Mouse (Mus musculus) heart, embryonic 10.5 days (tissue): ENCODE results near the gene Gm10065. TPM values are rescaled to one million over a fixed set of nuclear protein-coding genes. Genes with fewer than 3 reads are reported as not detected.
"Not testable (repeated sequence)": the region's sequence is repeated elsewhere in the genome, so short reads cannot be mapped to it uniquely, and the experiment has no call there.

Experiments
- DNase-seq: peaks from one replicate; pipeline ENCODE4 v3.0.0-alpha.2; 2017; ENCODE audit warnings: low spot score
- H3K27ac ChIP-seq: fragments of 300-500 bp; sonication (generic); 2 replicates; pipeline ENCODE4 v1.5.1; 2016; ENCODE audit warnings: mild to moderate bottlenecking
- H3K27me3 ChIP-seq: fragments of 300-500 bp; sonication (generic); 2 replicates; pipeline ENCODE4 v1.6.1; 2016; ENCODE audit warnings: mild to moderate bottlenecking; ENCODE audit not compliant: poor library complexity, insufficient read depth, severe bottlenecking
- H3K36me3 ChIP-seq: fragments of 300-500 bp; sonication (generic); 2 replicates; pipeline ENCODE4 v1.6.1; 2016; ENCODE audit warnings: mild to moderate bottlenecking, moderate library complexity
- H3K4me1 ChIP-seq: fragments of 300-500 bp; sonication (generic); 2 replicates; pipeline ENCODE4 v1.6.1; 2016; ENCODE audit warnings: mild to moderate bottlenecking
- H3K4me3 ChIP-seq: fragments of 300-500 bp; sonication (generic); 2 replicates; pipeline ENCODE4 v1.5.1; 2016; ENCODE audit warnings: mild to moderate bottlenecking, moderate library complexity
- H3K9me3 ChIP-seq: fragments of 300-500 bp; sonication (generic); 2 replicates; pipeline ENCODE4 v1.6.1; 2016; ENCODE audit warnings: mild to moderate bottlenecking, moderate library complexity
- WGBS: fragments of 180-500 bp; shearing (Covaris S2); methylation state at CpG from one replicate; pipeline ENCODE4 v1.1.7; 2016; 5-methylcytosine and 5-hydroxymethylcytosine counted together
- polyA plus RNA-seq: library from polyadenylated mRNA; unstranded; fragments of >200 nt; fragmentation: Nextera tagmentation; extraction: Ambion mirVana; gene quantifications from 2 replicates; pipeline ENCODE4 v1.2.1, GENCODE M21; 2016

Gene Gm10065
- polyA plus RNA-seq = not detected in 2 replicates

DNA sequence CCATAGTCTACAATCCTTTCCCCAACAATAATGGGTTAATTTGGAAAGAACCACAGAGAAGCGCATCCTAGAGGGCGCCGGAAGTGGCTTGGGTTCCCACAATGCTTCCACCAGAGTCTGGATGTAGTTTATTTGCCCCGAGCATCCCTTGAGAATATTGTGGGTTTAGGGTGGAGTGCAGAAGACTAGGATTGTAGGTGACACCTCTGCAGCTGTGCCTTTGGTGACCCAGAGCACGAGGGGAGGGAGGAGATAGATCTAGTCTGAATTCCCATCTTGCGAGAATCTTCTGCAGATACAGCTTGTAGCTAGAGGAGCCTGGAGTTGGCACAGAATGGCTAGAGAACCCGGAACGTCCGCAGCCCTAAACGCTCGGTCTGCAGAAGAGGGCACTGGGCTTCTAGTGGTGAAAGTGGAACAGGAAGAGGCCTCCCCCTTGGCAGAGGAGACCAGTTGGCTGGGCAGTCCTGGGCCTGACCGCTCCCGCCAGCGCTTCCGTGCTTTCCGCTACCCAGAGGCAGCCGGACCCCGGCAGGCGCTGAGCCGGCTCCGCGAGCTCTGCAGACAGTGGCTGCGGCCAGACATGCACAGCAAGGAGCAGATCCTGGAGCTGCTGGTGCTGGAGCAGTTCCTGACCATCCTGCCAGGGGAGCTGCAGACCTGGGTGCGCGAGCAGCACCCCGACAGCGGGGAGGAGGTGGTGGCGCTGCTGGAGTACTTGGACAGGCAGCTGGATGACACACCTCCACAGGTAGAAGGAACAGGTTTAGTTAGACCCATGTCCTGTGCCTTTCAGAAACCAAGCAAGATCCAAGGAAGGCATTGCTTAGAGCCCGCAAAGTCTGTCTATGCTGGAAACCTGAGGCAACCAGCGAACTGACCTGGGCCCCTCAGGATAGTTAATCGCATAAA is at the start of gene Gm10065, which contains the start of gene Zkscan4:
Gene Gm10065 (minus strand): TSS at position 683 of the 912 bp plus-strand sequence.
Gene Zkscan4 (plus strand): TSS at position 149 of the 912 bp plus-strand sequence.
- not testable (repeated sequence) for H3K27me3 ChIP-seq, H3K36me3 ChIP-seq, H3K4me1 ChIP-seq, H3K9me3 ChIP-seq
- peak within 1 kb of the TSS; percentile 71 for H3K4me3 ChIP-seq
- 5% methylated on average over 27 of the region's 31 CpGs for WGBS
- peak; percentile 78 for DNase-seq
- peak within 1 kb of the TSS; percentile 84 for H3K27ac ChIP-seq

DNA sequence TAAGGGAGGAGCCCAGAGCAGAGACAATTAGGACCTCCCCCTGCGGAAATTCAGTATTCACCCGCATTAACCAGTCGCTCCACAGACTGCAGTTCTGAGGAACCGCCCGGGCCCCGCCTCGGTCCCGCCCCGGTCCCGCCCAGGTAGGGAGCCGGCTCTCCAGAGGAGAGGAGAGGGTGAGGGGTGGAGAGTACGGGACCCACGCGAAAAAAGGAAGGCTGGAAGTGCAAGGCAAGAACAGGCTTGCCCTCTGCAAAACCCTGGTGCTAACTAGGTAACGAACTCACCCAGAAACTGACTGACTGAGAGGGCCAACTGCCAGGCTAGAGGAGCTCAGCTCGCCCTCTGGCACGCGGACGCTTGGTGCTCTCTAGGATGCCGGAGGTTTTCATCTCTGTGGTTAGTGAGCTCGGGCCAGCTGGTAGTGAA is 27.0 kb upstream of the Gm10065 start:
- Histone ChIP-seq H3K4me3 (peak overlapping the region; percentile 65), H3K36me3 (no peaks in the 10 kb centered on the region), H3K9me3 (no peaks in the 10 kb centered on the region), H3K4me1 (0 out of 2 replicates have a peak, but pooled peaks cover 3% of the 10 kb centered on the region), H3K27ac (peak overlapping the region; percentile 86), H3K27me3 (no peaks in the 10 kb centered on the region)
- under 1% methylated on average over 21 of the region's 21 CpGs for WGBS
- DNase-seq = peak; percentile 97

DNA sequence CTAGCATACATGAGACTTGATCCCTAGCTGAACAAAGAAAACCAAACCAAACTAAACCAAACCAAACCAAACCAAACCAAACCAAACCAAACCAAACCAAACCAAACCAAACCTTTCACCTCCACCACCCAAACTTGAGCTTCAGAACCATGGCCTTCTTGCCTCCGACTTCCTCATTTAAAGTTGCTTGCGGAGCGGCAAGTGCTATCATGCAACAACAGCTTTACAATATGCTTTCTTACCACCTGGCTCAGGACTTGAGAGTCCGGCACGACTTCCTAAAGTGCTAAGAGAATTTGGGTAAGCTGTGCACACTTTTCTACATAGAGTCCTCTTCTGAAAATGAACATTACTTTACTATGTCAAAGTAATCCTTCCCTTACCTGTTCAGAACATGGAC is 23.1 kb upstream of the Gm10065 start:
- 84% methylated on average over 5 of the region's 5 CpGs for WGBS

DNA sequence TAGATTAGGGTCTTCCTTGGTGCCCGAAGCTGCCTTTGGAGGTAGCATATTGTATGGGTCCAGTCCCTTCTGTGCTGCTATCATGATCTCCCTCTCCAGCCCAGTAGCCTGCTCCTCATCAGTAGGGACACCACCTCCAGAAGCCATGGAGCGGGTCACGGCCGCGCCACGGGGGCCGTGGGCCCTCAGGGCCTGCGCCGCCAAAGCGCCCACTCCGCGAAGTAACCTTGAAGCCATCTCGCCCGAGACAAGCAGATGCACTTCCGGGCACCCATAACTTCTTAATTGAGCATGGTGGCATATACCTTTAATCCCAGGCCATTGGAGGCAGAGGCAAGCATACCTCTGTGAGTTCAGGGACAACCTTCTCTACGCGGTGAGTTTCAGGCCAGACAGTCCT is 21.9 kb upstream of the Gm10065 start, which contains the start of gene Gm11273:
Gene Gm11273 (minus strand): TSS at position 237 of the 400 bp plus-strand sequence.
- DNase-seq, H3K4me1 ChIP-seq, H3K9me3 ChIP-seq, H3K27me3 ChIP-seq, H3K27ac ChIP-seq, H3K4me3 ChIP-seq, H3K36me3 ChIP-seq: not testable (repeated sequence)
- WGBS = 90% methylated on average over 17 of the region's 17 CpGs

More for the DNA sequence above, 23.1 kb upstream of the Gm10065 start:
- no peak for DNase-seq
- H3K36me3 ChIP-seq = no peaks in the 10 kb centered on the region
- no peak overlapping the region for H3K27ac ChIP-seq
- 0 out of 2 replicates have a peak, but pooled peaks cover 3% of the 10 kb centered on the region for H3K4me1 ChIP-seq
- no peaks in the 10 kb centered on the region for H3K9me3 ChIP-seq
- H3K27me3 ChIP-seq = no peaks in the 10 kb centered on the region
- no peak overlapping the region for H3K4me3 ChIP-seq

DNA sequence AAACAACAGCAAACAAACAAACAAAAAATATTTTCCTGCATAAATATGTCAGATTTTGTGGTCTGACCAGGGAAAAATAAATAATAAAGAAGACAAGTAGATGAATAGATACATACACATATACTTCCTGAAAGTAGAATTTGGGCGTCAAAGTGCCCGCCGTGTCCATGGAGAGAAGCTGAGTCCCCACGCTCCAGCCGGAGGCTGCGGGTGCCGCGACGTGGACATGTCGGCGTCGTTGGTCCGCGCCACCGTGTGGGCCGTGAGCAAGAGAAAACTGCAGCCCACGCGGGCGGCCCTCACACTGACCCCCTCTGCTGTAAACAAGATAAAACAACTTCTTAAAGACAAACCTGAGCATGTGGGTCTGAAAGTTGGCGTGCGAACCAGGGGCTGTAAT is 15.8 kb upstream of the Gm10065 start, which contains the start of gene AK157302:
Gene AK157302 (plus strand): TSS at position 144 of the 400 bp plus-strand sequence.
- DNase-seq = no peak
- no peaks in the 10 kb centered on the region for H3K36me3 ChIP-seq
- H3K27ac ChIP-seq = no peak within 1 kb of the TSS
- H3K9me3 ChIP-seq = no peaks in the 10 kb centered on the region
- H3K4me3 ChIP-seq = no peak within 1 kb of the TSS
- 92% methylated on average over 21 of the region's 21 CpGs for WGBS
- H3K27me3 ChIP-seq = no peaks in the 10 kb centered on the region
- no peaks in the 10 kb centered on the region for H3K4me1 ChIP-seq

DNA sequence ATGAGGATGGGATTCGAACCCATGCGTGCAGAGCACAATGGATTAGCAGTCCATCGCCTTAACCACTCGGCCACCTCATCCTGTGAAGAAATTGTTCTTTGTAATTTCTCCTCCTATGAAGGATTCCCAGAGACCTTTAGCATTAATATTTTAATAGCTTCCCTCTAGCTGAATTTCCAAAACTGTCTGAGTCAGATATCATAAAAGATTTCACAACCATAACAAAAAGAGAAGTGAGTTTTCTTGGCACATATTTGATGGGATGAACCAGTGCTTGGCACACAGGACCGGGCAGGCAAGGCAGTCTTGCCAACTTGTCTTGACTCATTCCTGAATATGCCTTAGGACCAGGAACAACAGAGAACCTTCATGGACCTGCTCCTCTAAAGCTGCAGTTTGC is 13.6 kb upstream of the Gm10065 start:
- no peaks in the 10 kb centered on the region for H3K27me3 ChIP-seq
- H3K27ac ChIP-seq = no peak overlapping the region
- H3K4me3 ChIP-seq = no peak overlapping the region
- no peaks in the 10 kb centered on the region for H3K4me1 ChIP-seq
- no peaks in the 10 kb centered on the region for H3K36me3 ChIP-seq
- DNase-seq = no peak
- WGBS = 86% methylated on average over 5 of the region's 5 CpGs
- no peaks in the 10 kb centered on the region for H3K9me3 ChIP-seq

DNA sequence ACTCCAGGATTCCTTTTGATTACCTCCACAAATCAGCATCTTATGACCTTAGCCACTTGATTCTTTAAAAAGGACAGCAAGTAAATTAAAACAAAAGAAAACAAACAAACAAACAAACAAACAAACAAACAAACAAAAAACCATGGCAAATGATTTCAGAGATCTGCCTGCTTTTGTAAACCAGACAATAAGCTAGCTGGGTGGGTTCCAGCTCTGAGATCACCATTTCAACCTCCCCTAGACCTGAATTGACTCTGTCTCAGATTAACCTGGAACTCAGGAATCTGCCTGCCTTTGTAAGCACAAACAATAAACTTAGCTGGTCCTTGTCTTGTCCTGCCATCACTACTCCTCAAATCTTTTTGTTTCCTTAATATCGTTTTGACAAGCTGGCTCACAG is 7.6 kb upstream of the Gm10065 start:
- Histone ChIP-seq H3K4me1 (no peaks in the 10 kb centered on the region), H3K9me3 (no peaks in the 10 kb centered on the region), H3K4me3 (no peak overlapping the region), H3K27ac (no peak overlapping the region), H3K36me3 (peaks cover 8% of the 10 kb centered on the region), H3K27me3 (no peaks in the 10 kb centered on the region)
- no peak for DNase-seq
- WGBS = 81% methylated on average over 1 of the region's 1 CpGs

DNA sequence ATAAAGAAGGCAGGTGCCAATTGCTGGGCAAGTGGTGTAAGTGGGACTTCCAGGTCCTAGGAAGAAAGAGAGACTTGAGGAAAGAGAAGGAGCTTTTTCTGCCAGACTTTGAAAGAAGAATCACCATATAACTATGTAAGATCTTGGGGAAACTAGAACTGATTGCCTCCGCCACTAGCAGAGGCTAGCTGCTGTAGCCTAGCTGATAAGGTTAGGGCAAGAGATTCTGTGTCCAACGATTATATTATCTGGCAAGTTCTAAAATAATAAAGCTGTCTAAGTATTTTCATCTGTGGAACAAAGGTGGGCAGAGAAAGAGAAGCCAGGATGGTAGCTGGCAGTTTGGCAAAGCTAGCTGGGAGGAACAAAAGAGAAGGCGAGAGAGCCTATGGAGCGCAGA is 6.8 kb downstream of the Gm10065 start:
- 21% methylated on average over 4 of the region's 4 CpGs for WGBS
- Histone ChIP-seq H3K4me3 (no peak overlapping the region), H3K36me3 (no peaks in the 10 kb centered on the region), H3K4me1 (peaks cover 5% of the 10 kb centered on the region; the same call in 1 of the 2 replicates), H3K9me3 (no peaks in the 10 kb centered on the region), H3K27me3 (no peaks in the 10 kb centered on the region), H3K27ac (no peak overlapping the region)
- DNase-seq = no peak

DNA sequence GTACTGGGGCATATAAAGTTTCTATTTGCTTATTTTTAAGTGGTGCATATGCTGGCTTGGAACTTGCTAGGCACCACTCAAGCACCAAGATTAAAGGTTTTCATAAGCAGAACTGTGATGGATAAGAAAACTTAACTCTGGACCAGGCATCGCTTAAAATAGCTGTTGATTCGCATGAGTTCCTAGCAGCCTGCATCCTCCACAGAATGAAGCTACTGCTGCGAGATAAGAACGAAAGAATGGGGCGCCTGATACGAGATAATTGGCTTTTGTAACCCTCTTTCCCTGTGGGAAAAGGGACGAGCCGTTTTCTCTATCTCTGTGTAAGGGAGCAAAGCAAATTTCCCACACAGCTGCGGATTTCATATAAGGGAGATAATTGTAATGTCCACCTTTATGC is 10.1 kb downstream of the Gm10065 start:
- Histone ChIP-seq H3K4me3 (peak overlapping the region; percentile 75), H3K27ac (no peak overlapping the region), H3K9me3 (no peaks in the 10 kb centered on the region), H3K27me3 (no peaks in the 10 kb centered on the region), H3K4me1 (peaks cover 5% of the 10 kb centered on the region; the same call in 1 of the 2 replicates), H3K36me3 (no peaks in the 10 kb centered on the region)
- WGBS = 8% methylated on average over 9 of the region's 9 CpGs
- DNase-seq = no peak

DNA sequence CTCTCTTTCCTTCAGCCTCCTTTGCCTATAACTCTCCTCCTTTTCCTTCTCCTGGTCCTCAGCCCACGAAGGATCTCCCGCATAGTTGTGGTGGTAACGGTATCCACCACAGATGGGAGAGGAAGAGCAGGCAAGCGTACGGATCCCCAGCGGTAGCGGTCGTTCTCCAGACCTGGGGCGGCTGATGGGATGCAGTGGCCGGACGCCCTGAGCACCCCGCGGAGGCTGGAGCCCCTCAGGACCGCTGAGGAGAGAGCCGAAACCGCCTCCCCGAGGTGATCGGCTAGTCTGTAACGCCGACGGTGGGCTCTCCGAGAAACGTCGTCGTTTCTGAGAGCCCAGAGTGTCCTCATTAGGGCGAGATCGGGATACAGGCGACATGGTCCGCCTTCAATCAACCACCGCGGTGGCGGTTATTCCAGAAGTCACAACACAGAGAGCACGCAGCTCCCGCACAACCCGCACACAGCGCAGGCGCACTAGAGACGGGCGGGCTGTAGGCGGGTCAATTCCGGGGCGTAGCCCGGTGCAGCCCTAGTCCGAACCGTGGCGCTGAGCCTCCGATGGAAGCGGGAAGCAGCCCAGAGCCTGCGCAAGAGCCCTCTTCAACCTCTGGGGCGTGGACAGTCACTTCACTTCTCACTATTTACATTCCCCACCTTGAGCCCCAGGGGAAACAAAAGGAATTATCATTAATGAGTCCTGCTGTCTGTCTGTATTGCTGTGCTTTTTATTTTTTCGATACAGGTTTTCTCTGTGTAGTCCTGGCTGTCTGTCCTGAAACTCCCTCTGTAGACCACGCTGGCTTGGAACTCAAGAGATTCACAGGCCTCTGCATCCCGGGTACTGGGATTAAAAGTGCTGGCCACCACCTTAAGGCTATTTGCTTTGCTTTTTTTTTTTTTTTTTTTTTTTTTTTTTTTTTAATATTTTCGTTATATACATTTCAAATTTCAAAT is 10.9 kb downstream of the Gm10065 start, which contains the start of gene Nkapl:
Gene Nkapl (minus strand): TSS at position 449 of the 959 bp plus-strand sequence.
- H3K4me1 ChIP-seq = peaks cover 5% of the 10 kb centered on the region; the same call in 1 of the 2 replicates
- H3K36me3 ChIP-seq = no peaks in the 10 kb centered on the region
- 1% methylated on average over 54 of the region's 54 CpGs for WGBS
- H3K9me3 ChIP-seq = no peaks in the 10 kb centered on the region
- peak within 1 kb of the TSS; percentile 75 for H3K4me3 ChIP-seq
- H3K27me3 ChIP-seq = no peaks in the 10 kb centered on the region
- peak within 1 kb of the TSS; percentile 93 for H3K27ac ChIP-seq
- DNase-seq = peak; percentile 95

DNA sequence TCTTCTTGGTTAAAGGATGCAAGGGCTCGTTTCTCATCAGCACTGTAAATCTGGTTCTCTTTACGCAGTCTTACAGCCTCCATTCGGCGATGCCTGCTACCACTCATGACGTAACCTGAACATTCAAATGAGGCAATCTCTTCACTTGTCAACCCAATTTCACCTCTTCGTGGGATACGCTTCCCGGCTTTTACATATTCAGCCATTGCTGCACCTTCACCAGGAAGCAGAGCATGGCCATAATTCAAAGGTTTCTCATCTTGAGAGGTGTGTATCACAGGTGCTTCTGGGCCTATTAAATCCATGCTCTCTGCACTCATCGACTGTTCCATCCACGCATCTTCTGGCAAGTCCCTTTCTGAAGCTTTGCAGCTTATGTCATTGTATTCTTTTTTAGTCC is 11.9 kb downstream of the Gm10065 start:
- Histone ChIP-seq H3K4me1 (peaks cover 5% of the 10 kb centered on the region; the same call in 1 of the 2 replicates), H3K27me3 (no peaks in the 10 kb centered on the region), H3K9me3 (no peaks in the 10 kb centered on the region), H3K27ac (no peak overlapping the region), H3K4me3 (0 out of 2 replicates have a peak overlapping the region, but pooled peaks have one; percentile 75), H3K36me3 (no peaks in the 10 kb centered on the region)
- WGBS = 84% methylated on average over 10 of the region's 10 CpGs
- DNase-seq = peak; percentile 53

DNA sequence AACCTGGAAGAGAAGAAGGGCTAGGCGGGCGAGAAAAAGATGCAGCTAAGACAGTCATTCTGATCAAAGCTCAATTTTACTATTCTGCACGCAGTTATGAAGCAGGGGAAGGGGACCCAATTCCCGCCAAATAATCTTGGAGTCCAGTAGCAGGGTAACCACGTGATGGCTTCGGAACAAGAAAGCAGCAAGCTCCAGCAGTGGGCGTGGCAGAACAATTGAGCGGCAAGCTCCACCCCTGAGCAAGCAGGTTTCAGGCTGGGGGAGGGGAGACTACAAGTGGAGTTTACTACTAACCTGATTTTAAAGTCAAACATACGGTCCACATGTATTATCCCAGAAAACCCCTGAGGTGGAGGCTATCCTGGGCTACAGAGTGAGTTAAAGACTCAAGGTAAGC is 16.7 kb downstream of the Gm10065 start:
- H3K4me1 ChIP-seq, H3K27me3 ChIP-seq: not testable (repeated sequence)

More for the DNA sequence above, 16.7 kb downstream of the Gm10065 start:
- not testable (repeated sequence) for H3K36me3 ChIP-seq, H3K27ac ChIP-seq, H3K9me3 ChIP-seq, H3K4me3 ChIP-seq
- 53% methylated on average over 9 of the region's 9 CpGs for WGBS
- DNase-seq = peak; percentile 60
